Mouse (Mus musculus): ENCODE measurements around the gene Col4a4. TPM values are rescaled to one million over a fixed set of nuclear protein-coding genes. Genes with fewer than 3 reads are reported as not detected.

Col4a4 gene
- polyA plus RNA-seq, 1 experiment, result 0.15 TPM

- H3K27ac ChIP-seq (ENCODE audit: control insufficient read depth, insufficient read depth, low read depth, low read length, poor library complexity), result no peak overlapping the region
- H3K4me3 ChIP-seq (replicated peaks; ENCODE audit: control insufficient read depth, low read depth, low read length), result no peak overlapping the region
- H3K4me1 ChIP-seq (ENCODE audit: control insufficient read depth, insufficient read depth, low read length), result no peaks in the 10 kb centered on the region
- TF ChIP-seq POLR2A (IDR thresholded peaks at IDR 0.05; ENCODE audit: borderline replicate concordance, control insufficient read depth, low read depth, low read length), result no peak
- TF ChIP-seq CTCF (IDR thresholded peaks at IDR 0.05; ENCODE audit: control insufficient read depth, insufficient read depth, low read length), result no peak
- 71% methylated on average over 7 of the region's 7 CpGs for WGBS
These were observed 16.7 kb upstream of the Col4a4 start for GRCm38 (mm10) chr1:82603198-82603950.

DNA sequence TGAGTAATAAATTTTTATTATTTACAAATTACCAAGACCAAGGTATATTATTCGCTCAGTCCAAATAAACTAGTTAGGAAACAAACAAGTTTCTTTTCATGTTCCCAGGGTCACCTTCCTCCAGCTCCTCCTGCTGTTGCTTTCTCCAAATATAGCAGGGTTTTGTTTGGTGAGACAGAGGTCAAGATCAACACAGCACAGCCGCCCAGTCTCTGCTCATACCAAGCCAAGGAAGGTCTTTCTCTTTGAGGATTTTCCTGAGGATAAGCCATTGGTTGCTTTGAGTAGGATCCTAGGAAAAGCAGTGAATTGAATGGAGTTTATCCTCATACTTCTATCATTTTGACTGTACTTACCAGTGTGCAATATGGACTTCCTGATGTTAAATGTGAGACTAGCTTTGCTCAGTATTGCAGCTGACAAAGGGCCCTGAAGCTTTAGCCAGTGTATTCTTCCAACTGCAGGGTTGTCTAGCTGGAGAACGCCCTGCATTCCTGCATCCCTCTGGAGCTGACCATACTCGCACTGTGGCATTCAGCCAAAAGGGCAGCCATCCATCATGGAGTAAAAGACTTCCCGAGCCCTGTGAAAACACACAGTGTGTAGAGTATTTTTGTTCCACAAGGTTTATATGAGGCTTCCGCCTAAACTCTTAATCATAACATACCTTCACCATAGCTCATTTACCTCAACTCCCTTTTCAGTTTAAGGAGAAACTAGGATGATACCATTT lies 10.4 kb upstream of the Col4a4 start:
- WGBS, result 64% methylated on average over 6 of the region's 6 CpGs
- no peak overlapping the region for H3K4me3 ChIP-seq (replicated peaks; ENCODE audit: control insufficient read depth, low read depth, low read length)
- H3K27ac ChIP-seq (ENCODE audit: control insufficient read depth, insufficient read depth, low read depth, low read length, poor library complexity), result no peak overlapping the region
- TF ChIP-seq CTCF (IDR thresholded peaks at IDR 0.05; ENCODE audit: control insufficient read depth, insufficient read depth, low read length) (no peak), POLR2A (IDR thresholded peaks at IDR 0.05; ENCODE audit: borderline replicate concordance, control insufficient read depth, low read depth, low read length) (no peak)
- no peaks in the 10 kb centered on the region for H3K4me1 ChIP-seq (ENCODE audit: control insufficient read depth, insufficient read depth, low read length)

- WGBS, result 50% methylated on average over 4 of the region's 4 CpGs
- TF ChIP-seq CTCF (IDR thresholded peaks at IDR 0.05; ENCODE audit: control insufficient read depth, insufficient read depth, low read length), result no peak
- TF ChIP-seq POLR2A (IDR thresholded peaks at IDR 0.05; ENCODE audit: borderline replicate concordance, control insufficient read depth, low read depth, low read length), result no peak
- H3K27ac ChIP-seq (ENCODE audit: control insufficient read depth, insufficient read depth, low read depth, low read length, poor library complexity), result no peak overlapping the region
- H3K4me3 ChIP-seq (replicated peaks; ENCODE audit: control insufficient read depth, low read depth, low read length), result no peak overlapping the region
- H3K4me1 ChIP-seq (ENCODE audit: control insufficient read depth, insufficient read depth, low read length), result no peaks in the 10 kb centered on the region
These were observed 3.6 kb upstream of the Col4a4 start for GRCm38 (mm10) chr1:82590266-82590665.

- no peak overlapping the region for H3K27ac ChIP-seq (ENCODE audit: control insufficient read depth, insufficient read depth, low read depth, low read length, poor library complexity)
These were observed 668 bp downstream of the Col4a4 start for GRCm38 (mm10) chr1:82585981-82586380.

GRCm38 (mm10) chr1:82578320-82578719 lies 8.3 kb downstream of the Col4a4 start:
- no peak overlapping the region for H3K27ac ChIP-seq (ENCODE audit: control insufficient read depth, insufficient read depth, low read depth, low read length, poor library complexity)
- no peak overlapping the region for H3K4me3 ChIP-seq (replicated peaks; ENCODE audit: control insufficient read depth, low read depth, low read length)
- H3K4me1 ChIP-seq (ENCODE audit: control insufficient read depth, insufficient read depth, low read length), result no peaks in the 10 kb centered on the region
- TF ChIP-seq POLR2A (IDR thresholded peaks at IDR 0.05; ENCODE audit: borderline replicate concordance, control insufficient read depth, low read depth, low read length) (no peak), CTCF (IDR thresholded peaks at IDR 0.05; ENCODE audit: control insufficient read depth, insufficient read depth, low read length) (no peak)
- 69% methylated on average over 4 of the region's 4 CpGs for WGBS

More at GRCm38 (mm10) chr1:82585981-82586380, 668 bp downstream of the Col4a4 start:
- TF ChIP-seq CTCF (IDR thresholded peaks at IDR 0.05; ENCODE audit: control insufficient read depth, insufficient read depth, low read length), result no peak
- no peak for TF ChIP-seq POLR2A (IDR thresholded peaks at IDR 0.05; ENCODE audit: borderline replicate concordance, control insufficient read depth, low read depth, low read length)
- H3K4me1 ChIP-seq (ENCODE audit: control insufficient read depth, insufficient read depth, low read length), result no peaks in the 10 kb centered on the region
- 71% methylated on average over 7 of the region's 7 CpGs for WGBS
- H3K4me3 ChIP-seq (replicated peaks; ENCODE audit: control insufficient read depth, low read depth, low read length), result no peak overlapping the region

GRCm38 (mm10) chr1:82577915-82578314 lies 8.7 kb downstream of the Col4a4 start:
- Histone ChIP-seq H3K4me3 (replicated peaks; ENCODE audit: control insufficient read depth, low read depth, low read length) (no peak overlapping the region), H3K27ac (ENCODE audit: control insufficient read depth, insufficient read depth, low read depth, low read length, poor library complexity) (no peak overlapping the region), H3K4me1 (ENCODE audit: control insufficient read depth, insufficient read depth, low read length) (no peaks in the 10 kb centered on the region)
- no peak for TF ChIP-seq POLR2A (IDR thresholded peaks at IDR 0.05; ENCODE audit: borderline replicate concordance, control insufficient read depth, low read depth, low read length)
- no peak for TF ChIP-seq CTCF (IDR thresholded peaks at IDR 0.05; ENCODE audit: control insufficient read depth, insufficient read depth, low read length)
- WGBS, result 66% methylated on average over 3 of the region's 3 CpGs

DNA sequence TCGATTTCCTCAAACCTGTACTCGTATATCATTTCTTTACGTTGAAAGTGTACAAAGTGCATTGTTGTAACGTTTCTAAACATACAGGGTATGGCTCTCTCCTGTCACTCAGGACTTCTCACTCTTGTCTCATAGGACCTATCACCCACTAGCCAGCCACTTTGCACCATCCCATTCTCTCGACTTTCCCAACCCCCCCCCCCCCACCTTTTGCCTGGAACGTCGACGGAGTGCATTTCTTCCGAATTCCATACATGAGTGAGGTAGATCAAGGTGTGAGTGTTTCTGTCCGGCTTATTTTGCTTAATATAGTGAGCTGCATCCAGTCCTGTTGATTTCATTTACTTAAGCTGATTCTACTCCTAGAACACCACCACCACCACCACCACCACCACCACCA lies 9.3 kb downstream of the Col4a4 start:
- no peaks in the 10 kb centered on the region for H3K4me1 ChIP-seq (ENCODE audit: control insufficient read depth, insufficient read depth, low read length)
- WGBS, result 82% methylated on average over 10 of the region's 10 CpGs
- no peak overlapping the region for H3K27ac ChIP-seq (ENCODE audit: control insufficient read depth, insufficient read depth, low read depth, low read length, poor library complexity)
- TF ChIP-seq CTCF (IDR thresholded peaks at IDR 0.05; ENCODE audit: control insufficient read depth, insufficient read depth, low read length) (no peak), POLR2A (IDR thresholded peaks at IDR 0.05; ENCODE audit: borderline replicate concordance, control insufficient read depth, low read depth, low read length) (no peak)
- no peak overlapping the region for H3K4me3 ChIP-seq (replicated peaks; ENCODE audit: control insufficient read depth, low read depth, low read length)

- no peak for TF ChIP-seq POLR2A (IDR thresholded peaks at IDR 0.05; ENCODE audit: borderline replicate concordance, control insufficient read depth, low read depth, low read length)
- TF ChIP-seq CTCF (IDR thresholded peaks at IDR 0.05; ENCODE audit: control insufficient read depth, insufficient read depth, low read length), result no peak
- Histone ChIP-seq H3K27ac (ENCODE audit: control insufficient read depth, insufficient read depth, low read depth, low read length, poor library complexity) (no peak overlapping the region), H3K4me3 (replicated peaks; ENCODE audit: control insufficient read depth, low read depth, low read length) (no peak overlapping the region), H3K4me1 (ENCODE audit: control insufficient read depth, insufficient read depth, low read length) (no peaks in the 10 kb centered on the region)
- WGBS, result 73% methylated on average over 2 of the region's 2 CpGs
These were observed 10.5 kb downstream of the Col4a4 start for GRCm38 (mm10) chr1:82576182-82576581.
